7 mouse cellular contexts compared by ENCODE assay signal in the genomic region with DNA sequence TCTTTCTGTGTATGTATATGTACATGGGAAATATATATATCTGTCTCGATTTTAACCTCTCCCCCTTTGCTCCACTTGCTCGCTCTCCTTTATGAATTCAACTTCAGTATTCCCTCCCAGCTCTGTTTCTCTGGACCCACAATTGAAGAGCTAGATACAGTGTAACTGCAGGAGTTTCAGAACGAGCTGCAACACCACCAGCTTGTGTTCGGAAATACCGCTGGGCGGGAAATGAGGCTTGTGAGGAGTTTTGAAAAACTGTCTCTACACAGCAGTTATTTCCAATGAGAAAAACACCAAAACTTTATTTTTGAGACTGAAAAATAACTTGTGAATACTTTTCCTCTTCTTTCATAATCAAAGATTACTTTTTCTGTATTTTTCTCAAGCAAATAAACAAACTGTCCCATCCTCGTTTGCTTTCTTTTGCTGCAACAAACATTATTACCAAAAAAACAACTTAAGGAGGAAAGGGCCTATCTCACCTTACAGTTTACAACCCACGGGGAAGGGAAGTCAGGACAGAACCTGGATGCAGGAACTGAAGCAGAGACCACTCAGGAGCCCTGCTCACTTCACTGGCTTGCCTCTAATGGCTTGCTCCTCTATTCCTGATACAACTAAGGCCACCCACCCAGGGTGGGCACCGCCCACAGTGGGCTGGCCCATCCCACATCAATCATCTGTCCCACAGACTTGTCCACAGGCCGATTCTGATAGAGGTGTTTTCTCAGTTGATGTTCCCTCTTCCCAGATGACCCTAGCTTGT. TPM values are rescaled to one million over a fixed set of nuclear protein-coding genes. Genes with fewer than 3 reads are reported as not detected.
DNase-seq lines count a peak whose midpoint lies in the region; ATAC-seq and TF ChIP-seq lines count a peak whose summit lies in the region.

No protein-coding gene starts in this region.

- H3K9ac ChIP-seq in lung, postnatal 0 days (replicated peaks; ENCODE audit: low read depth): no peak overlapping the region
- no peak overlapping the region; the same call in 1 of the 2 replicates for H3K9ac ChIP-seq in hindbrain, embryonic 15.5 days

- DNase-seq in lung, postnatal 10 days: peak; percentile 39
- no peak for DNase-seq in lung, postnatal 0 days (ENCODE audit: low spot score)
- peak; percentile 44 for DNase-seq in c-Kit-positive CD71-positive TER-119-negative erythroid progenitor cells, embryonic 14.5 days (ENCODE audit: low read depth)
- DNase-seq in spleen, postnatal 4 days (ENCODE audit: low spot score in 2 of 2): peak; percentile 68 to 77
- no peak for DNase-seq in frontal cortex, postnatal 14 days (ENCODE audit: low spot score in 2 of 2)

- no peak for ATAC-seq in lung, postnatal 0 days
- ATAC-seq in hindbrain, embryonic 15.5 days (ENCODE audit: low FRiP score, low read depth): no peak
- no peak for ATAC-seq in inflammation-experienced regulatory T-cells, adult 6 months

- TF ChIP-seq CTCF in lung, postnatal 0 days (IDR thresholded peaks at IDR 0.05): no peak

- no peaks in the 10 kb centered on the region for H3K27me3 ChIP-seq in lung, postnatal 0 days (replicated peaks; ENCODE audit: insufficient read depth, low read length)
- H3K27me3 ChIP-seq in hindbrain, embryonic 15.5 days: no peaks in the 10 kb centered on the region

- WGBS in lung, postnatal 0 days: 36% methylated on average over 10 of the region's 10 CpGs
- WGBS in hindbrain, embryonic 15.5 days: 52% methylated on average over 10 of the region's 10 CpGs

- H3K36me3 ChIP-seq in lung, postnatal 0 days (ENCODE audit: insufficient read depth, low read length): no peaks in the 10 kb centered on the region
- no peaks in the 10 kb centered on the region for H3K36me3 ChIP-seq in hindbrain, embryonic 15.5 days

- H3K9me3 ChIP-seq in lung, postnatal 0 days (ENCODE audit: low read length): no peaks in the 10 kb centered on the region
- H3K9me3 ChIP-seq in hindbrain, embryonic 15.5 days: no peaks in the 10 kb centered on the region

- no peaks in the 10 kb centered on the region for H3K4me1 ChIP-seq in lung, postnatal 0 days (ENCODE audit: insufficient read depth, low read depth, low read length)
- peaks cover 29% of the 10 kb centered on the region for H3K4me1 ChIP-seq in hindbrain, embryonic 15.5 days (replicated peaks)

- H3K4me2 ChIP-seq in lung, postnatal 0 days (replicated peaks; ENCODE audit: low read depth, low read length): no peak overlapping the region
- H3K4me2 ChIP-seq in hindbrain, embryonic 15.5 days: peak overlapping the region; percentile 60

- H3K27ac ChIP-seq in lung, postnatal 0 days (ENCODE audit: low read length): no peak overlapping the region
- H3K27ac ChIP-seq in hindbrain, embryonic 15.5 days (replicated peaks): no peak overlapping the region

- TF ChIP-seq EP300 in lung, postnatal 0 days (IDR thresholded peaks at IDR 0.05): no peak

- H3K4me3 ChIP-seq in lung, postnatal 0 days (ENCODE audit: low read depth, low read length): no peak overlapping the region
- H3K4me3 ChIP-seq in hindbrain, embryonic 15.5 days: no peak overlapping the region

RNA-seq across cellular contexts. Expression of a gene that starts 1.3 kb away (rescaled TPM):
- 8.6 and 10.6 TPM in 2 replicates for polyA plus RNA-seq in lung, postnatal 0 days (2015; fragmentation: Nextera tagmentation; extraction: Ambion mirVana)
- polyA plus RNA-seq in hindbrain, embryonic 15.5 days (2015; fragmentation: Nextera tagmentation; extraction: Ambion mirVana): 35.2 and 36.3 TPM in 2 replicates
- polyA plus RNA-seq in inflammation-experienced regulatory T-cells, adult 6 months (2017; shearing (Covaris generic)): 10 to 100 TPM in 2 of 3 experiments, 1 to 10 TPM in 1; 7.1 to 13.5 (median 13.0) TPM

Comparison
In these comparisons a context has a peak if more than half of its experiments do, and no peak if none do; other contexts are left out.
1. DNase-seq: peak in lung, postnatal 10 days (single experiment), c-Kit-positive CD71-positive TER-119-negative erythroid progenitor cells, embryonic 14.5 days (single experiment) and spleen, postnatal 4 days (2 of 2); none in lung, postnatal 0 days (single experiment) and frontal cortex, postnatal 14 days (0 of 2).